Mouse (Mus musculus) urinary bladder, adult 18-20 months (tissue): ENCODE results near the gene Cdk5rap3.
A peak's percentile ranks its signal among the peaks of the same experiment; 100 is the strongest.

Source experiments
- DNase-seq, 2 experiments: peaks; one replicate each; pipeline ENCODE4 v3.0.0; 2022; ENCODE audit warnings: low spot score in 2 of 2, mixed read lengths in 2 of 2

Cdk5rap3 gene

DNA sequence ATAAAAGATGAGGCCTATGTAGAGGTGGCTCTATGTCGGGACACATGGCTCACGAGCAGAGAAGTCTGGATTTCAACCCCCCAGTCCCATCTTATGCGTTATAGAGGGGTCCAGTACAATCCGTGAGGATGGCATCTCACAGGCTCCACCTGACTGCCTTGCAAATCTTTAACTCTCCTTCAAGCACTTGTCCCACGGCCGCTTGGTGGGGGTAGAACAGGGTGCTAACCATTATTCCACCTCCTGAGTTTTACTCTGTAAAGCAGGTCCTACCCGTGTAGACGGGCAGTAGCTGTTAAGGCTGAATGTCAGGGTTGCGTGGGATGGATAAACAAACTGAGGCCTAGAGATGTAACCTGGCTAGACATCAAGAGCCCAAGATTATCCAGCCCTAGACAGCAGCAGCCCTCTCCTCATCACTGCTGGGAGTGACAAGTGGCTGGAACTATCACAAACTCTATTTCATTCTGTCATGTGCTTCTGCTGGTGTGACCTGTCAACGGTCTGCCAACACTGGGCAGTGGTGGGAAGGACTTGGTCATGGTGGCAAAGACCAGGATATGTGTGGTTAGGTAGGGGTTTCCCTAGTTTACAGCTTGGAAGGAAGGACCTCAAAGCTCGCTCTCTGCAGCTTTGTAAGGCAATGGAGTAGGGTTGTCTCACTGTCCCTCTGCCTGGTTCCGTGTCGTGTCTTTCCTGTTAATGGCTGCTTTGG, 17.4 kb upstream of the Cdk5rap3 start:
- no peak for DNase-seq

DNA sequence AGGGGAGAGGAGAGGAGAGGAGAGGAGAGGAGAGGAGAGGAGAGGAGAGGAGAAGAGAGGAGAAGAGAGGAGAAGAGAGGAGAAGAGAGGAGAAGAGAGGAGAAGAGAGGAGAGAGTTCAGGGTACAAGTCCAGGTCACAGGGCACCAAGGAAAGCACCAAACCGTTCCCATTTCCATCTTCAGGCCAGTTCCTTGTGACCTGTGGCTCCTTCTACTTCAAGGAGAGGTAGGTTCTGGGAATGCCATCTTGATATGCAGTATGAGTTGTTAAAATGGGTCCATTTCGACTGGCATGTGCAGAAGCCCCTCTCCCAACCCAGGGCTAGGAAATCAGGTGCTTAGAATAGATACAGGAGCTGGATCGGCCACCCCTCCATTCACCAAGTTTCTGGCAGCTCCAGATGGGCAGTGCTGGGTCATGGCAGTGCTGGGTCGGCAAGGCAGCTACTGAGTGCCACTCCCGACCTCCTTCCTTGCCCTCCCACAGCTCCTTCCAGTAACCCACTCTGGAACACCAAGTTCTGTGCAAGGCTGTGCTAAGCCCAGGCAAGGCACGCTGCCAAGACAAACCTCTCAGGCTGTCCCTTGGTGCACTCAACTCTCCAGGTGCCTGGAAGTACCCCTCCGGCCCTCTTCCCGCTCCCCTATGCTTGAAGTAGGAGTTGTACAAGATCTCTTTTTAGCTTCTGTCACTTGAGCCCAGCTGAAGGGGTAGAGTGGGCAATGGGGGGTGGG, 15.2 kb upstream of the Cdk5rap3 start:
- DNase-seq, result peak in 1 of 2 experiments; percentile 42

DNA sequence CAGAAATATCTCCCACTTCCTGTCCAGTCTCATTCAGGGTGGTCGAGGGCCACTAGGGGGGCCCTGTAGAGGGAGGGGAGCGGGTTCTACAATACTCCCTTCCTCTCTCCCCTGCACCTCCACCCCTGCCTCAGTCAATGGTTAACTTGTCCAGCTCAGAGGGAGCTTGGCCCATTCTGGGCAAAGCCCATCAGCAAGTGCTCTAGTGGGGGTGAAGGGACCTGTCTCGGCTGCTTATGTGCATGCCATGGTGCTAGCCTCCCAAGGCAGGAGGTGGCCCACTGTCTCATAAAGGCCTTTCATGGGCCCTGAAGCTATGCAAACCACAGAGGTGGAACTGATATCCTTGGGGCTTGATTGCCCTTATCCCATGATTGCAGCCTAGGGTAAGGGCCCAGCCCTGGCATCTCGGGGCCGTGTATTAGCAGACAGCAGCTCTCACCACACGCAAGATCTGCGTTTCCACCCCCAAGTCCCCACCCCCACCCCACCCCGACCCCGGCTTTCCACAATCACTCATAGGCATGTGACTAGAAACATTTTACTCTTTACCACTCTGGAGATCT, 13.6 kb upstream of the Cdk5rap3 start:
- DNase-seq, result no peak

DNA sequence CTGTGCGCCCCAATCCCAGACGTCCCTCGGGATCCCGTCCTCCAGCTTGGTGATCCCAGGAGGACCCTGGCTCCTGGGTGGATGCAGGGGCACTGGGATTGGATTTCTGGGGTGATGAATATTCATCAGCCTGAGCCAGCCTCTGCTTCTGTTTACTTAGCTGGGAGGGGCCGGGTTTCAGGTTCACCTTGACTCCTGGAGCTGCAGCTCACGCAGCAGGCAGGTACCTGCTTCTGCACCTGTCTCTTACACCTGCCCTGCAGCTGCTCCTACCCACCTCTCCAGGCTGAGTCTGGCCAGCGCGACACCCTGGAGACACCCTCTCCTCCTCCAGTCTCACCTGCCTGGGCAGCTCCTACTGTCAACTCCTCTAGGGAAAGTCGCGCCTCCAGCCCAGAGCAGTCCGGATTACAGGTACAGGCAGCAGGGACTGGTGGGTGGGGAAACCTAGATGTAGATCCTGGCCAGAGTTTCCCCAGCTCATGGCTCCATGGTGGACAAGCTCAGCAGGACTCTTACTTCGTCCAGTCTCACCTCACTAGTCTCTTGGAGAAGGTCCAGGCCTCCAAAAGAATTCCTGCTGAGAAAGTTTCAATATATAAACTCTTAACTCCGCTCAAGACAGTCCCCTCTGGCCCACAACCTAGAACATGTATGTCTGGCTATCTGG, 12.9 kb upstream of the Cdk5rap3 start:
- peak; percentile 44 to 47 for DNase-seq

DNA sequence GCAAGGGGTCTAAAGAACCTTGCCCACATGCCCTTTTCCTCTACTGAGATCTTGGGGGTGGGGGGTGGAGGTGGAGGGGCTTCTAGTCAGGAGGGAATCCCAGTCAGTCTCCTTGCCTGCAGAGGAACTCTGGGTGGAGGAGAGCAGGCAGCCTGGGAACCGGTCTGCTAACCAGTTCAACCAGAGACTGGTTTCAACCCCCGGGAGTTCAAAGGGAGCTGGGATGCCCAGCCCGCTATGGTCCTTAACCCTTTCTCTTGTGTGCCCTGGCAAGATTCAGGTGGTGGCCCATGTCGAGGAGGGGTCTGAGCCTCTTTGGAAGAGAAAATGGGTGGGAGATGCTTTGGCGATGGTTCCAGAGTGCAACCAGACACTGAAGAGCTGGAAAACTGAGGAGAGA, 12.4 kb upstream of the Cdk5rap3 start:
- DNase-seq, result peak in 1 of 2 experiments; percentile 54

DNA sequence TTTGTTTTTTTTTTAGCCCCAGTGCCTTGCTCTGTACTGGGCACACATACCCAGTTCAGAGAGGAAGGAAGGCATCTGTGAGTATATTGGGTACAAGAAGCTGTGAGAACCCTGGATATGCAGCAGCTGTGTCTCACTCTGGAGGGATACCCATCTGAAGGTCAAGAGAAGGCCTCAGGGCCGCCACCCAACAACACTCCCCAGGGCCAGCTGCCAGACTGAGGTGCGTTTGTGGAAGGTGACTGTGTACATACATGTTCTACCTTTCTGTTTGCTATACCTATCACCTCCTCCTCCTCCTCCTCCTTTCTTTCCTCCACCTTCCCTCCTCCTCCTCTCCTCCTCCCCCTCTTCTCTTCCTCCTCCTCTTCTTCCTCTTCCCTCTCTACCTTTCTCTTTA, 11.8 kb upstream of the Cdk5rap3 start, which contains the start of gene Prr15l:
Prr15l (plus strand) TSS at position 17 of the 400 bp plus-strand sequence.
- DNase-seq, result no peak

DNA sequence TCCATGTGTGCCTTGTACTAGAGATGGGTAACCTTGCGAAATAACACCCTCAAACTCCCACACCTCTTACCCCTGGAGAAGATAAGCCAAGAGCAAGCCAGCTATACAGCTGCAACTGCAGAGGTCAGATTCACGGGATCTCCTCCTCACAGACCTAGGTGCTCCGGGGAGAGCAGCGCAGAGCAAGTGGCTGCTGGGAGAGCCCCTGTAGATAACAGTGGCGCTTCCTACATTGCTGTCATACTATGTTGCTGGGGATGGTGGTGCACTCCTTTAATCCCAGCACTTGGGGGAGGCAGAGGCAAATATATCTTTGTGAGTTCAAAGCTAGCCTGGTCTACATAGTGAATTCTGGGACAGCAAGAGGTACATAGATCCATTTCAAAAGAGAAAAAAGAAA, 10.3 kb upstream of the Cdk5rap3 start:
- no peak for DNase-seq

DNA sequence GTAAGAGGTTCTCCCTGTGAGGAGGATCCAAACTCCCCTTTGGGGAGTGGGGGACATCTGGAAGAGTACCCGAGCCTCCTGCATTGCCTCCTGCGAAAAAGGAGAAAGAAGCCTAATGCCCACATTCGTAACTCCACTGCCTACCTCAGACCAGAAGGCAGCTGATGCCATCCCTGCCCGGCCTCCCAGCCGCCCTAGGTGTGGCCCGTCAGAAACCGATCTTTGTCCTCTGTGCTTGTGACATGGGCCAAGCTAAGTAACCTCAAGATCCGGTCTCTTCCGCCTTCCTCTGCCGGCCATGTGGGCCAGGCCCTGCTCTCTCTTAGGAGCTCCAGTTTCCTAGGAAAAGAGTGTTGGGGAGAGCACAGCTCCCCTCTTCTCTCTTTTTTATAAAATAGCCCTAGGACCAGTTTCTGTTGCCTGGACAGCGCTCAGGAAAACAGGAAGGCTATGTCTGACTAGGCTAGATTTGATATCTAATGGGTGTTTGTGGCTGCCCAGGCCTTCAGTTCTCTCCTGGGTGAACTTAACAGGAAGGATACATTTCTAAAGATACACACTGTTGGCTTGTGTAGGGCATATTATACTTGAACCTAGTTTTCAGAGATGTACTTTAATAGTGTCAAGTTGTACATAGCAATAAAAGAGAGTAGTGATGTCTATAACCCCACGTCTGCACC, 9.3 kb upstream of the Cdk5rap3 start:
- no peak for DNase-seq

DNA sequence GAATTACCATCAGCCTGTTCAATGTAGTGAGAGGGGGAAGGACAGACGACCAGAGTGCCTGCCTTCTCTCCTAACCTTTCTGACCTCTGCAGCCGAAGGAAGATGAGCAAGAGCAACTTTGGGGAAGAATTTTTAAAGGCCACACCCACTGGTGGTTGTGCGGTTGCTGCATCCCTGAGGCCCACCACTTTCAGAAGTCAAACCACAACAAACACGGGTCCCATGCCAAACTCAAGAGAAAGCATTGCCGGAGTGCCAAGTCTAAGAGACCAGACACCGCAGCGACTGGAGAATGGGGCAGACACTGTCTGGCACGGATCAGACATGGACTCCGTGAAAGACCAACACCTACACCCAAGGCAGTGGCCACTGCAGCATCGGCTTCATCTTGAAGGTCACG, 8.6 kb upstream of the Cdk5rap3 start:
- no peak for DNase-seq

DNA sequence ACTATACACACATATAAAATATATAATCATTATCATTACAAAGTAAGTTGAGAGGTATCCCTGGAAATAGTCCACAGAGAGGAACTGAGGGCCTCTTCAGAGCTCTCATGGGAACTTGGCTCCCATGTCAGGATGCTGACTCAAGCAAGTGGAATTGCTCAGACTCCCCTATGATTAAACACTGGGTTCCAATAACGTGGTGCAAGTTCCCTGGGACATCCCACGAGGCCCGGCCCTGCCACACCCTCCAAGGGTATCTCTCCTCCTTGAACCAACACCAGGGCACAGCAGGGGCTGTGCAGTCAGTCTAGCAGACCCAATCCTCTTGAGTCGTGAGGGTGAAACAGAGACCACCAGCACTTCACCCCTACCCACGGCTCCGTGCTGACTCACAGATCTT, 2.7 kb upstream of the Cdk5rap3 start:
- DNase-seq, result no peak

DNA sequence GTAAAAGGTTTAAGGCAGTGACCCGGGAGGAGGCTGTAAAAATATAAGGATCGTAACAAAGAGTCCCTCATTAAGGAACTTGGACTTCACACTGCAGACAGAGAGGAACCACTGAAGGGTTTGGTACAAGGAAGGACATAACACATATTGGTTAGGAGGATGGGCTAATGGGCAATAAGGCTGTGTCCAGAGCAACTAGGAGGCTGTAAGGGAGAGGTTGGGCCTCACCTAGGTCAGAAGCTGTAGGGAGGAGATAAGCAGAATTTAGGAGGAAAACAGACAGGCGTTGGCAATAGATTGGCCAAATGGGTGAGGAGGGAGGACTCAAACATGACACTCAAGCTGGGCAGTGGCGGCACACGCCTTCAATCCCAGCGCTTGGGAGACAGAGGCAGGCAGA, 1.1 kb upstream of the Cdk5rap3 start:
- no peak for DNase-seq

DNA sequence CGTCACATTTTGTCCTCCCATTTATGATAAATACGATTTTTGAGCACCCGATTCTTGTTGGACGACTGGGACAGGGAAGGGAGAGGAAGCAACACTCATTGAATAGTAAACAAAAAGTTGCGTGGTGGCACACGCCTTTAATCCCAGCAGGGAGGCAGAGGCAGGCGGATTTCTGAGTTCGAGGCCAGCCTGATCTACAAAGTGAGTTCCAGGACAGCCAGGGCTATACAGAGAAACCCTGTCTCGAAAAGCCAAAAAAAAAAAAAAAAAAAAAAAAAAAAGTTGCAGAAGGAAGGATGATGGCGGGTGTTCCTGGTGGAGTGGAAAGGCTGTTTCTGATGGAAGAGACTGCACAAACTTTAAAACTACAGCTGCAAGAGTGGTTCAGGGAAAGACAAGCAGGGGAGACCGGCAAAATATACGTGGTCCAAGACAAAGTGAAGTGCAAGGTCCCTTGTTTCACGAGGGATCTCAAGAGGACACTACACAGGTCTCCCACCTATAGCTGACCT, 645 bp upstream of the Cdk5rap3 start:
- DNase-seq, result no peak

DNA sequence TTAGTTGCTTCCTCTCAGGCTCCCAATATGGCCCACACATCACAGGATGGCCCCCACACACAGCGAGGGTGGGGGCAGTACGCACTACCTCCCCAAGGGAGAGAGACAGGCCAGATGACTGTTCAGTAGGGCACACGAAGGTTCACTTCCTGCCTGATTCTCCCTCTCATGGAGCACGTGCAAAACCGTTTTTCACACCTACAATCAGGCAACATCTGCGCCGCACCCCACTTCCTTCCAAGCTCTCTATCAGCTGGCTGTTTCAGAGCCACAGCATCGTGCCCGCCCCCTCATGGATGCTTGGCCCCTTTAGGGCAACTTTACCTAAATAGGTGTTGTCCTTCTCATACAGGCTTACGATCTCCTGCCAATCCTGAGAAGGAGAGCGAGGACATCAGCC, 3.6 kb downstream of the Cdk5rap3 start:
- no peak for DNase-seq

DNA sequence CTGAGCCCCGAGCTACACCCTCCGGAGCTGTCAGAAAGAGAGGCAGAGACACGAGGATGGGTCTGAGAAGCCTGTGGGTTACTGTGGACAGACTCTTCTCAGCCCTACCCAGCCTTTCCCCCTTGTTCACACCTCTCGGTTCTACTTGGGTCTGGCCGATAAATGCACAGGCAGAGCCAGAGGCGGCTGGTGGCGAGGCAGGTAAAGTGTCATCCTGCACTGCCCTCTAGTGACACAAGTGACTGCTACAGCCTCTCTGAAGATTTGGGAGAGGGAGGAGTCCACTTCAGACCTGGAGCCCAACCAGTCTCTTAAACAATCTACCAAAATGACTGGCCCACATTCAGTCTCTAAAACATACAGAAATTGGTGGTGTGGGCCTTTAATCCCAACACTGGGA, 6.3 kb downstream of the Cdk5rap3 start:
- DNase-seq, result peak; percentile 38 to 50

DNA sequence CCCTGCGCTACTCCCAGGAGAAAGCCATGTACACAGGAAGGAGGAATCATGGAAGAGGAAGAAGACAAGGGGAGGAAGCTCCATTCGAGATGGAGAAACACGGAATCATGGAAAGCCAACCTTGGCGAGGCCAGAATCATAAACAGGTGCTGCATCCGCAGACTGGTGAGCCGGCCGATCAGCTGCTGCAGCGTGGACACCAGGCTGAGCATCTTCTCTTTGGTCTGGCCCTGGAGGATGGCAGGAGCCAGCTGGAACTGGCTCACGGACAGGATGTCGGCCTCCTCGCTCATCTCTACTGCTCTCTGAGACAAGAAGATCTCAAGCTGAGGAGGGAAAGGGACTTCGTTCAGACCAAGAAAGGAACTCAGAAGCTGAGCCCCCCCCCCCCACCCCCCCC, 7.7 kb downstream of the Cdk5rap3 start:
- no peak for DNase-seq

DNA sequence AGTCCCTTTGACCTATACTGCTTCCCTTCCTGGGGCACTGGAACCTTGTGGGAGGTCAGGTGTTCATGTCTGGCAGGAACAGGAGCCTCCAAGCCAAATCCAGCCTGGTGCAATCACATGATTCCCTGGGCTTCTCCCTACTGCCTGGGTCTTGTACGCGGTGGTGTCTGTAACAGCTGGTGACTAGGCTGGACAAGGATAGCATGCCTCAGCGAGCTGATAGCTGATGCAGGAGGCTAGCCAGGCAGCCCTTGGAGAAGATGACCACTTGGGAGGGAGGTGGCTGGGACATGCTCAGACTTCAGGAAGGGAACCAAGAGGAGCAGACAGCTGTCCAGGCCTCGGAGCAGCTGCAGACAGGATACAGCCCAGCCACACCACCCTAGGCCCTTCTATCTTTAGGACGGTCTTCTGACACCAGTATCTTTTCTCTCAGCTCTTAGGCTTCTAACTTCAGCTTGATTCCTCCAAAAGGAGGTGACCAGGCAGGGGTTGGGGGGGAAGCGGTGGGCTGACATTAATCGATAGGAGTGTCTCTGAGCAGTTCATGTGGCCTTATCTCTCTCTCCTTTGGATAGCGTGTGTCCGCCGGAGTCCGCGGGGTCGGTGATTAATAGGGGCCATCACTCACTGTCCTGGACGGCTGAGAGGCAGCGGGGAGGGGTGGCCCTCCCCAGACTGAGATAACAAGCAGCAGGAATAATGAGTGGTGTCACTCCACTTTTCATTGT, 9.7 kb downstream of the Cdk5rap3 start:
- DNase-seq, result no peak

DNA sequence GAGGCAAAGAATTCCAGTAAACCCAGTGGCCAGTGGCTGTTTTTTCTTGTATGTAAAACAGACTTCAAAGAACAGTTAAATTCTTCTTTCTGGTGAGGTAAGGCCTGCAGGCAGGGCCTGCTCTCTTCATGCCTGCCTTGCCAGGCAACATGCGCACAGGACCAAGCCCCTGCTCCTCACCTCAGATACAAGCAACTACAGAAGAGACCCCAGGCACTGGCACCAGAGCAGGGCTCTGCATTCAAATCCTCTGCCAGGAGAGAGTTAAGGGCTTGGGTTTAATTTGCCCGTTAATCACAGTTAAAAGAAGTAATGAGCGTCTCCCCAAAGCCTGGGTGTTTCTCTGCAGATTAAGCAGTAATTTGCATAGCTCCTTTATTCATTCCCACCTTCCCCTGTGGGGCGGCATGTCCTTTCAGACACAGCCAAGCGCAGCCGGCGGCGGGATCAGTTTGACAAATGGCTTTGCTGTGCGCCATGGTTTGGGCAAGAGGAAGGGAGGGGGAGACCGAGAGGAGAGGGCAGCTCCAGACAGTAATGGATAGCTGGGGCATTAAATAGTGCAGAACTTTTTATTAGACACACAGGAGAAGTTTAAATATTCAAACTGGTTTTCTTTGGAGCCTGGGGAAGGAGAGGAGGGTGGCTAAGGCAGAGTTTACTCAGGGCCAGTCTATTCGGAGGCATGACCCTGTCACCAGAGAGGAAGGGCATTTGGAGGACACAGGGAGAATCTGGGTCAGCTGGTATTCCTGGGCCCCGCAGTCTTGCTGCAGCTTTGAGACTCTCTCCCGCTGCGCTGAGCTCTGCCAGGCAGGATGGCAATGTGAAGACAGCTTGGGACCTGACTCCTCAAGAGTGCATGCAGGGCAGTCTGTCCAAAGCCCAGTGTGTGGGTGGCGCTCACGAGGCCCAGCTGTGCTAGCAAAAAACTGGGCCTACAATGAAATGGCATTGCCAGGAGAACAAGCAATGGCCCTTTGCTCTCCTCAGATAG, 13.4 kb downstream of the Cdk5rap3 start:
- DNase-seq, result no peak

DNA sequence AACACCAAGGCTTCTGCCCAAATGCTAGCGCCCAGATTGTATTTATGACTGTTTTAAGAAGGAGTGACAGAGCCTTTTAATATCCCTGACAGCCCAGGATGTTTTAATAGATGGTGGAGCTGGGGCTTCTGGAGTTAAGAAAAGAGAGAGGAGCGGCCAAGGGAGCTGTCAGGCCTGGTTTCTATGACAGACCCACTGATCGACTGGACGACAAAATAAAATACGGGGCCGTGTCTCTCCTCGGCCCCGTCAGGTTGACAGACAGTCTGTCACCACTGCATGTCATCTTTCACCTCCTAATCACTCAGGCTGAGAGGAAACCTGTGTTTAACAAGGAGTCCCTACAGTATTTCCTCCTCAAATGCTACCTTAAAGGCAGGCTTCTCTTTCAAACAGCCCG, 15.0 kb downstream of the Cdk5rap3 start:
- no peak for DNase-seq

DNA sequence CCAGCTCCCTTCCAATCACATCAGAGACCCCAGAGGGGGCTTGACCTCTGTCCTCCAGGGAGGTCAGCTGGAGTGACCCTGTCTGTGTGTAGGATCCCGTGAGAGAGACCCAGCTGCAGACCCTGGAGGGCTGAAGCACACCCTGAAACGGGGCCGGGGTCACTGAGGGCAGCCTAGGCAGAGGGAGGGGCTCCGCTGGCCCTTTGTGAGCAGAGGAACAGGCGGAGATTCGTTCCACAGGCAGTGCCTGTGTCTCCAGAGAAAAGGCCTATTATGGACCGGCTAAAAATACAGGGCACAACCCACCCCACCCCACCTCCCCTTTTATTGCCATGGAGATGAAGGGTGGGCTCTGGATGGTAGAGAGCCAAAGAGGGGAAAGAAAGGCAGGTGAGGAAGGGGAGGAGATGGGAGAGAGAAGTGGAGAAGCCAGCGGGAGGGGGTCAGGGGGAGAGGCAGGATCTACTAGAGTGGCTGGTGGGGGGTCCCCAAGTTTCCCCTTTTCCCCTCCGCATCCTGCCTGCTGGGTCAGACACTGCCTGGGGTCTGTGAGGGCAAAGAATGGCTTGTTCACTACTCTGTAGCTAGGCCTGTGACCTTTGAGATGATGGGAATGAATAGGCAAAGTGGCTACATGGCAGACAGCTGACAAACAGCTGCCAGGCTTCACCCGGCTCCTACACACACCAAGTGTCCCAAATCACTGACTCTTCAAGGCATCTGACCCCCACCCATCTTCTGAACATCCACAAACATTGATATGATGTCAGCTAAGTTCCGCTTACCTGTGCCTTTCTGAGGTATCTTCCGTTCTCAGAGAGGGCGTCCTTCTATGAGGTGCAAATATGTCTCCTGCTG, 16.6 kb downstream of the Cdk5rap3 start:
- no peak for DNase-seq
